Mouse (Mus musculus) common myeloid progenitor, adult 5-6 weeks (primary cell): ENCODE results near the gene Spcs1. TPM values are rescaled to one million over a fixed set of nuclear protein-coding genes. Genes with fewer than 3 reads are reported as not detected.

Experiments used
- ATAC-seq: replicated peaks from 2 replicates; pipeline ENCODE4 v1.8.0; 2016; ENCODE audit warnings: low read depth, mild to moderate bottlenecking, moderate TSS enrichment, inconsistent platforms; ENCODE audit not compliant: poor library complexity, severe bottlenecking
- total RNA-seq: library from RNA; stranded (forward); fragments of 200-1000, 187-1606 nt; gene quantifications from 2 replicates; pipeline ENCODE4 v1.2.3, GENCODE M21; 2017

The Spcs1 gene
- total RNA-seq, 1 experiment from 2014 or later, result 94.8 TPM

DNA sequence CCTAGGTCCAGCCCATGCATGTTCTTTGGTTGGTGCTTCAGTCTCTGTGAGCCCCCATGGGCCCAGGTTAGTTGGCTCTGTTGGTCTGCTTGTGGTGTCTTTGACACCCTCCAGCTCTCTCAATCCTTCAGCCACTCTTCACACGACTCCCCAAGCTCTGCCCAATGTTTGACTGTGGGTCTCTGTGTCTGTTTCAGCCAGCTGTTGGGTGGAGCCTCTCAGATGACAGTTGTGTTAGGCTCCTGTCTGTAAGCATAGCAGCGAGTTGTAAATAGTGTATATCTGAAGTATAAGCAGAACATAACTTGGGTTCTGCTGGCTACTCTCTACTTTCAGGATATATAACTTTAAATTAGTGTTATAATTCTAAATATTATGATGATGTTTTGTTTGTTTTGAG, 43.0 kb downstream of the Spcs1 start:
- ATAC-seq, result no peak

DNA sequence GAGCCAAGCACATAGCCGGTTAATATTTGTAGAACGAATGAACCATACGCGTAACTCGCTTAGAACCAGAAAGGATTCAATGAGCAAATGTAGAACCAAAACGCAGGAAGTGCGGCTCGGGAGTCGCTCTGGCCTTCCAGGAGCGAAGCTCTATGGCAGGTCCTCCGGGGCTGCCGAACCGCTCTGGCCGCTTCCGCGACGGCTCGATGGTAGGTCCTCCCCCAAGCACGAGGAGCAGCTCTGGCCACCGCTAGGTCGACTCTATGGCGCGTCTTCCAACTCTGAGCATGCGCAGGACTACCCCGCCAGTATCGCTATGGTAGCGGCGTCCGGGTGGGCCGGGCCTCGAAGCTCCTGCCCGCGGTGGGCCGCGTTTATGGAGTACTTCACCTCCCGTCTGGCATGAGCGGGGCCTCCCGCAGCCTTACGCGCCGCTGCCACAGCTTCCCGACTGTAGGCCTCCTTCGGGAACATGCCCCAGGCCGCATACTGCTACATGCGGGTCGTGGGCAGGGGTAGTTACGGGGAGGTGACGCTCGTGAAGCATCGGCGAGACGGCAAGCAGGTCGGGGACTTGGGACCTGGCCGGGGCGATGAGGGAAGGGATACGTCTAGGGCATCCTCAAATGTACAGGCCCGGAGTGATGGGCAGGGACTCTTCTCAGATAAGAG, 50.2 kb downstream of the Spcs1 start, which contains the start of gene Nek4:
TSS of gene Nek4 (plus strand) at position 224 of the 672 bp plus-strand sequence.
- ATAC-seq, result peak; percentile 98

DNA sequence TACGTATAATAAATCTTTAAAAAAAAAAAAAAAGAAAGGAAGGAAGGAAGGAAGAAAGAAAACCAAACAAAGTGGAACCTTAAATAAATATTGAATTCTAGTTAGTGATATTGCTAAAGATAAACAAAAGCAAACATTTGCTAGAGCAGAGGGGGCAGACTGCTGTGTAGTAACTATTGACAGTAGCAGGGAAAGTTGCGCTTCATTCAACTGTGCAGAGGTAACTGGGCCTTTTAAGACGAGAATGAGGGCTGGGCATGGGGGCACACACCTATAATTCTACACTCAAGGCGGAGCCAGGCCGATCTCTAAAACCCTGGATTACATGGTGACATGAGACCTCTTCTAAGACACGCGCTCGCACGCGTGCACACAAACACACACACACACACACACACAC, 51.5 kb downstream of the Spcs1 start:
- no peak for ATAC-seq

Other genes with a start within 250 kb of the Spcs1 start
- 6.4 and 6.8 TPM in 2 replicates for gene Tmem110, start 176.1 kb downstream of the Spcs1 start, total RNA-seq
- 0.78 TPM in 1 of 2 replicates, not detected in the other for gene Mustn1, start 122.5 kb downstream of the Spcs1 start, total RNA-seq
- gene Itih4, start 115.2 kb downstream of the Spcs1 start, total RNA-seq, result not detected in 2 replicates
- not detected in 2 replicates for gene Itih3, start 77.9 kb downstream of the Spcs1 start, total RNA-seq
- not detected in 2 replicates for gene Itih1, start 58.4 kb downstream of the Spcs1 start, total RNA-seq
- 14.2 and 18.1 TPM in 2 replicates for gene Nek4, start 50.3 kb downstream of the Spcs1 start, total RNA-seq
- 20.5 and 36.3 TPM in 2 replicates for gene Glt8d1, start 272 bp downstream of the Spcs1 start, total RNA-seq
- 83.0 and 120 TPM in 2 replicates for gene Pbrm1, start 17.5 kb upstream of the Spcs1 start, total RNA-seq
- 438 and 468 TPM in 2 replicates for gene Gnl3, start 17.5 kb upstream of the Spcs1 start, total RNA-seq
- gene Smim4, start 127.3 kb upstream of the Spcs1 start, total RNA-seq, result 23.6 and 45.1 TPM in 2 replicates
- 88.3 and 112 TPM in 2 replicates for gene Nt5dc2, start 129.4 kb upstream of the Spcs1 start, total RNA-seq
- gene Stab1, start 167.0 kb upstream of the Spcs1 start, total RNA-seq, result not detected in 2 replicates
- not detected in 2 replicates for gene Tnnc1, start 206.6 kb upstream of the Spcs1 start, total RNA-seq
- gene Nisch, start 215.3 kb upstream of the Spcs1 start, total RNA-seq, result 82.3 and 114 TPM in 2 replicates
- not detected in 2 replicates for gene Sema3g, start 216.2 kb upstream of the Spcs1 start, total RNA-seq
- 15.6 and 16.7 TPM in 2 replicates for gene Phf7, start 249.6 kb upstream of the Spcs1 start, total RNA-seq
- gene Bap1, start 249.8 kb upstream of the Spcs1 start, total RNA-seq, result 39.8 and 64.6 TPM in 2 replicates